Mouse (Mus musculus) CH12.LX (cell line): Measurements from ENCODE around the gene Ptprm. TPM values are rescaled to one million over a fixed set of nuclear protein-coding genes. Genes with fewer than 3 reads are reported as not detected.

ENCODE experiments used
- DNase-seq: peaks from one replicate; pipeline ENCODE4 v3.0.0-alpha.2; 2013; ENCODE audit errors: extremely low read depth
- H3K27ac ChIP-seq: 2 replicates; pipeline ENCODE4 v1.5.1; 2012; ENCODE audit warnings: low read depth, mild to moderate bottlenecking, control low read depth, moderate library complexity; ENCODE audit not compliant: insufficient read depth
- H3K27me3 ChIP-seq: replicated peaks from 2 replicates; pipeline ENCODE3; 2012; ENCODE audit warnings: inconsistent platforms
- H3K36me3 ChIP-seq, 2 experiments: replicated peaks in 1 of 2; 2 replicates each; pipeline versions ENCODE3 to v1.6.1; 2012; ENCODE audit warnings: inconsistent platforms in 1 of 2, low read length in 1 of 2, mild to moderate bottlenecking in 1 of 2, mixed read lengths in 1 of 2, moderate library complexity in 1 of 2; ENCODE audit not compliant: control insufficient read depth in 1 of 2, insufficient read depth in 1 of 2
- H3K4me1 ChIP-seq, 2 experiments: 2 replicates each; pipeline ENCODE4 v1.6.1; 2012; ENCODE audit warnings: inconsistent platforms in 1 of 2, moderate library complexity in 1 of 2; ENCODE audit not compliant: insufficient read depth in 2 of 2, control insufficient read depth in 1 of 2
- H3K4me2 ChIP-seq: 2 replicates; pipeline ENCODE4 v1.6.1; 2012; ENCODE audit warnings: low read depth, mild to moderate bottlenecking, control low read depth; ENCODE audit not compliant: poor library complexity, insufficient read depth, severe bottlenecking
- H3K4me3 ChIP-seq, 3 experiments: fragments of 150-350 bp in 1 of 3; sonication (generic) in 1 of 3; replicated peaks in 1 of 3; 2 replicates each; pipeline versions ENCODE3 to v1.5.1; 2011 to 2012; ENCODE audit warnings: low read depth in 2 of 3, low read length in 2 of 3, mild to moderate bottlenecking in 2 of 3, moderate library complexity in 2 of 3, control low read depth in 1 of 3, improper control_type of control experiment in 1 of 3, inconsistent platforms in 1 of 3, mixed read lengths in 1 of 3; ENCODE audit not compliant: poor library complexity in 1 of 3
- H3K79me2 ChIP-seq: replicated peaks from 2 replicates; pipeline ENCODE4 v1.6.1; 2012; ENCODE audit warnings: mild to moderate bottlenecking, moderate library complexity; ENCODE audit not compliant: control insufficient read depth, poor library complexity, insufficient read depth, severe bottlenecking; ENCODE audit errors: extremely low read depth
- H3K9ac ChIP-seq: 2 replicates; pipeline ENCODE4 v1.6.1; 2012; ENCODE audit warnings: low read depth, mild to moderate bottlenecking, control low read depth, moderate library complexity; ENCODE audit not compliant: insufficient read depth
- H3K9me3 ChIP-seq: replicated peaks from 2 replicates; pipeline ENCODE3; 2012; ENCODE audit warnings: low read length, inconsistent platforms, mixed read lengths
- BHLHE40 ChIP-seq: IDR thresholded peaks from 2 replicates; pipeline ENCODE4 v1.6.1; 2011; ENCODE audit warnings: mild to moderate bottlenecking, low read depth, low read length, improper control_type of control experiment
- CHD2 ChIP-seq: IDR thresholded peaks from 2 replicates; pipeline ENCODE4 v1.6.1; 2011; ENCODE audit warnings: low read length, improper control_type of control experiment
- CTCF ChIP-seq, 2 experiments: IDR thresholded peaks in 1 of 2; conservative IDR thresholded peaks in 1 of 2; 2 replicates each; pipeline ENCODE4 v1.5.1; 2011 to 2012; ENCODE audit warnings: low read depth in 2 of 2, low read length in 2 of 2, improper control_type of control experiment in 1 of 2, inconsistent platforms in 1 of 2, mild to moderate bottlenecking in 1 of 2, moderate library complexity in 1 of 2
- ELF1 ChIP-seq: IDR thresholded peaks from 2 replicates; pipeline ENCODE4 v1.6.1; 2014; ENCODE audit warnings: low read depth, mild to moderate bottlenecking, inconsistent platforms, low read length, improper control_type of control experiment
- HCFC1 ChIP-seq: IDR thresholded peaks from 2 replicates; pipeline ENCODE4 v1.6.1; 2012; ENCODE audit warnings: low read depth, mild to moderate bottlenecking, inconsistent platforms, low read length, improper control_type of control experiment
- IRF4 ChIP-seq: IDR thresholded peaks from 2 replicates; pipeline ENCODE4 v1.6.1; 2014; ENCODE audit warnings: low read depth, mild to moderate bottlenecking, inconsistent platforms, low read length, improper control_type of control experiment
- JUN ChIP-seq: IDR thresholded peaks from 2 replicates; pipeline ENCODE4 v1.6.1; 2011; ENCODE audit warnings: low read depth, mild to moderate bottlenecking, low read length, improper control_type of control experiment, moderate library complexity; ENCODE audit not compliant: insufficient read depth
- JUND ChIP-seq: conservative IDR thresholded peaks from 2 replicates; pipeline ENCODE4 v1.6.1; 2011; ENCODE audit warnings: low read depth, low read length, improper control_type of control experiment
- MAX ChIP-seq: IDR thresholded peaks from 2 replicates; pipeline ENCODE4 v1.6.1; 2011; ENCODE audit warnings: low read length, improper control_type of control experiment
- MEF2A ChIP-seq: IDR thresholded peaks from 2 replicates; pipeline ENCODE4 v1.6.1; 2014; ENCODE audit warnings: low read depth, mild to moderate bottlenecking, inconsistent platforms, low read length, improper control_type of control experiment, borderline replicate concordance
- MXI1 ChIP-seq: IDR thresholded peaks from 2 replicates; pipeline ENCODE4 v1.6.1; 2011; ENCODE audit warnings: mild to moderate bottlenecking, low read depth, low read length, improper control_type of control experiment
- MYC ChIP-seq: IDR thresholded peaks from 2 replicates; pipeline ENCODE4 v1.6.1; 2011; ENCODE audit warnings: low read depth, mild to moderate bottlenecking, improper control_type of control experiment, low read length
- NRF1 ChIP-seq: IDR thresholded peaks from 2 replicates; pipeline ENCODE4 v1.6.1; 2014; ENCODE audit warnings: low read depth, mild to moderate bottlenecking, inconsistent platforms, low read length, improper control_type of control experiment, moderate library complexity
- POLR2A ChIP-seq: IDR thresholded peaks from 2 replicates; pipeline ENCODE4 v1.6.1; 2011; ENCODE audit warnings: low read depth, mild to moderate bottlenecking, improper control_type of control experiment, low read length
- POLR2AphosphoS2 ChIP-seq: IDR thresholded peaks from 2 replicates; pipeline ENCODE4 v1.6.1; 2011; ENCODE audit warnings: low read depth, low read length, improper control_type of control experiment
- RAD21 ChIP-seq: IDR thresholded peaks from 2 replicates; pipeline ENCODE4 v1.6.1; 2011; ENCODE audit warnings: low read depth, mild to moderate bottlenecking, low read length, improper control_type of control experiment, moderate library complexity
- RCOR1 ChIP-seq: conservative IDR thresholded peaks from 2 replicates; pipeline ENCODE4 v1.6.1; 2012; ENCODE audit warnings: low read depth, mild to moderate bottlenecking, inconsistent platforms, low read length, improper control_type of control experiment
- SMC3 ChIP-seq: IDR thresholded peaks from 2 replicates; pipeline ENCODE4 v1.6.1; 2011; ENCODE audit warnings: low read depth, low read length, improper control_type of control experiment
- TBP ChIP-seq: conservative IDR thresholded peaks from 2 replicates; pipeline ENCODE4 v1.6.1; 2011; ENCODE audit warnings: low read depth, low read length, improper control_type of control experiment
- TCF12 ChIP-seq: IDR thresholded peaks from 2 replicates; pipeline ENCODE4 v1.6.1; 2014; ENCODE audit warnings: low read depth, mild to moderate bottlenecking, inconsistent platforms, low read length, improper control_type of control experiment
- USF2 ChIP-seq: conservative IDR thresholded peaks from 2 replicates; pipeline ENCODE4 v1.6.1; 2011; ENCODE audit warnings: low read depth, low read length, improper control_type of control experiment
- ZKSCAN1 ChIP-seq: IDR thresholded peaks from 2 replicates; pipeline ENCODE4 v1.6.1; 2012; ENCODE audit warnings: low read depth, inconsistent platforms, low read length, improper control_type of control experiment, borderline replicate concordance
- ZNF384 ChIP-seq: IDR thresholded peaks from 2 replicates; pipeline ENCODE4 v1.6.1; 2012; ENCODE audit warnings: low read depth, low read length, improper control_type of control experiment, inconsistent platforms
- dilution Hi-C: fragments of 300-500 bp; cut with MboI; formaldehyde crosslinking; loops from 2 replicates; pipeline ENCODE4 v1.14.3; 2020; ENCODE audit warnings: low sequenced_read_pairs; ENCODE audit not compliant: extremely low pct_unique_long_range_greater_than_20kb, extremely low pct_ligation_motif_present
- in situ Hi-C: fragments of 300-500 bp; cut with MboI; formaldehyde crosslinking; loops from 3 replicates; pipeline ENCODE4 v1.14.3; 2019; ENCODE audit warnings: low sequenced_read_pairs, low pct_ligation_motif_present, low pct_unique_long_range_greater_than_20kb, mixed read lengths
- polyA plus RNA-seq: library from polyadenylated mRNA; unstranded; fragments of >175 nt; gene quantifications from 2 replicates; pipeline ENCODE4 v1.2.1, GENCODE M21; 2012; ENCODE audit warnings: low read depth; ENCODE audit not compliant: insufficient read length
- total RNA-seq, 2 experiments: library from RNA; depleted of rRNA; stranded (reverse); fragments of 300-350 nt in 1 of 2; fragments of >200 nt in 1 of 2; gene quantifications; 2 replicates each; pipeline ENCODE4 v1.2.3; 2012 to 2014

Ptprm gene
- total and polyA plus RNA-seq, 3 experiments: not detected

DNA sequence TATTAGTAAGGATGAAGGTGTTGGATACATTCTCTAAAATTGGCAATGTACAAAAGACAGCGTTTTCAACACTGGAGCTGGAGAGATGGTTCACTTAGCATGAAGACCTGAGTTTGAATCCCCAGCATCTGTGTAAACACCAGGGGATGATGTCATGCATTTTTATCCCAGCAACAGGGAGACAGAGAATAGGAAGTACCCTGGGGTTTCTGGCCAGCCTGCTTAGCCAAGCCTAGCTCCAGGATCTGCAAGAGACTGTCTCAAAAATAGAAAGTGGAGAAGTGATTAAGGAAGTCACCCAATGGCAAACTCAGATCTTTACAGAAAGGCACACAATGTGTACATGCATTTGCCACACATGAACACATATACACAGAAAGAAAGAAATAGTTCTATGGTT, 174.8 kb downstream of the Ptprm start:
- no peak for DNase-seq
- H3K9ac ChIP-seq: no peak overlapping the region
- no peaks in the 10 kb centered on the region for H3K79me2 ChIP-seq
- no peaks in the 10 kb centered on the region for H3K4me1 ChIP-seq
- in situ Hi-C loops: no loop called here
- peaks cover 68% of the 10 kb centered on the region for H3K9me3 ChIP-seq
- H3K36me3 ChIP-seq: no peaks in the 10 kb centered on the region
- dilution Hi-C loops: no loop called here
- no peak overlapping the region for H3K27ac ChIP-seq
- H3K27me3 ChIP-seq: no peaks in the 10 kb centered on the region
- no peak overlapping the region for H3K4me2 ChIP-seq
- H3K4me3 ChIP-seq: no peak overlapping the region
- TF ChIP-seq JUN (no peak), TBP (no peak), RCOR1 (no peak), TCF12 (no peak), CHD2 (no peak), ZNF384 (no peak), ELF1 (no peak), USF2 (no peak), MAX (no peak), MYC (no peak), SMC3 (no peak), POLR2AphosphoS2 (no peak), MXI1 (no peak), BHLHE40 (no peak), POLR2A (no peak), MEF2A (no peak)

DNA sequence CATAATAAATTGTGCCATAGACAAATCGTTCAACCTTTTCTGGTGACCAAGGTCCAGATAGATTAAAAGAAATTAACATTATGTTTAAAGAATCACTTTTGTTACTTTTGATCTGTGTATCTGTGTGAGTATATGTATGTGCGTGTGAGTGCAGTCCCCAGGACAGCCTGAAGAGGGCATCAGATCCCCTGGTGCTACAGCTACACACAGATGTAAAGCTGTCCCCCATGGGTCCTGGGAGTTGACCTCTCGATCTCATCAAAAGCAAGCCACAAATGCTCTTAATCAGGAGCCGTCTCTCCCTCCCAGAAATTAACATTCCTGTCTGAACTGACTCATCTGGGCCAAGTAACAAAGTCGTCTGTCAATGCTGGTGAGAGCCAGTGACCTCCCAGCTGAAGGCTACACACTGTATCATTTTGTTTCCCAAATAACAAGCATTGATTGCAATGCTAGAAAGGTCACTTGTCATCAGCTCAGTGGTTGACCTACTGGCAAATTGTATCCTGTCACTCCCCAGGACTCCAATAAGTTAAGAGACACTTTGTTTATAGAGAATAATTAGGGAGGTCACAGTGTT, 175.5 kb downstream of the Ptprm start:
- dilution Hi-C loops: no loop called here
- Histone ChIP-seq H3K27me3 (no peaks in the 10 kb centered on the region), H3K27ac (no peak overlapping the region), H3K4me3 (no peak overlapping the region), H3K36me3 (no peaks in the 10 kb centered on the region), H3K9ac (no peak overlapping the region), H3K9me3 (peaks cover 68% of the 10 kb centered on the region), H3K4me2 (no peak overlapping the region), H3K4me1 (no peaks in the 10 kb centered on the region), H3K79me2 (no peaks in the 10 kb centered on the region)
- in situ Hi-C loops: no loop called here
- TF ChIP-seq NRF1: no peak
- no peak for TF ChIP-seq JUND
- TF ChIP-seq RAD21: no peak
- TF ChIP-seq HCFC1: no peak
- no peak for TF ChIP-seq IRF4
- TF ChIP-seq CTCF (conservative IDR thresholded peaks at IDR 0.05 in 1 of 2, IDR thresholded peaks at IDR 0.05 in 1 of 2; ENCODE audit: low read depth in 2 of 2, low read length in 2 of 2): no peak
- no peak for TF ChIP-seq BHLHE40
- TF ChIP-seq ZKSCAN1: no peak
- no peak for DNase-seq
